Mouse (Mus musculus) kidney, adult 2 months (tissue): ENCODE results near the gene Wfikkn1.

ENCODE experiments used
- CTCF ChIP-seq: fragments of 200-500 bp; conservative IDR thresholded peaks from 2 replicates; pipeline ENCODE4 v1.5.1; 2011; ENCODE audit warnings: low read depth, mild to moderate bottlenecking, control low read depth, low read length, moderate library complexity, mixed read lengths; ENCODE audit not compliant: insufficient read depth, insufficient read length
- POLR2A ChIP-seq: fragments of 200-500 bp; IDR thresholded peaks from one replicate; pipeline ENCODE4 v1.6.1; 2011; ENCODE audit warnings: low read depth, low read length, control low read depth

- no peak for TF ChIP-seq CTCF
- no peak for TF ChIP-seq POLR2A
Measured at GRCm38 (mm10) chr17:25835816-25836215, 44.8 kb downstream of the Wfikkn1 start.
